Mouse (Mus musculus): ENCODE measurements around the gene Uba7. TPM values are rescaled to one million over a fixed set of nuclear protein-coding genes. Genes with fewer than 3 reads are reported as not detected.

The Uba7 gene
- polyA plus RNA-seq, 1 experiment = 43.0 TPM

GRCm38 (mm10) chr9:107935790-107936214, 39.5 kb upstream of the Uba7 start:
- H3K36me3 ChIP-seq (ENCODE audit: control insufficient read depth, insufficient read depth, low read length) = no peaks in the 10 kb centered on the region
- no peak overlapping the region for H3K27ac ChIP-seq (ENCODE audit: insufficient read depth, low read depth, low read length)
- DNase-seq = no peak
- 2% methylated on average over 40 of the region's 41 CpGs for WGBS
- TF ChIP-seq POLR2A (IDR thresholded peaks at IDR 0.05; ENCODE audit: low read depth, low read length) = no peak
- TF ChIP-seq CTCF (conservative IDR thresholded peaks at IDR 0.05; ENCODE audit: insufficient read depth, insufficient read length, low read depth, low read length) = no peak
- H3K4me1 ChIP-seq (ENCODE audit: control insufficient read depth, insufficient read depth, low read length) = no peaks in the 10 kb centered on the region
- H3K4me3 ChIP-seq (ENCODE audit: insufficient read depth, low read depth, low read length) = no peak overlapping the region
- H3K27me3 ChIP-seq (replicated peaks; ENCODE audit: control insufficient read depth, insufficient read depth, low read length) = peaks cover 5% of the 10 kb centered on the region; the same call in 1 of the 2 replicates

- H3K36me3 ChIP-seq (ENCODE audit: control insufficient read depth, insufficient read depth, low read length) = no peaks in the 10 kb centered on the region
- no peak for DNase-seq
- H3K27me3 ChIP-seq (replicated peaks; ENCODE audit: control insufficient read depth, insufficient read depth, low read length) = peaks cover 5% of the 10 kb centered on the region; the same call in 1 of the 2 replicates
- no peaks in the 10 kb centered on the region for H3K4me1 ChIP-seq (ENCODE audit: control insufficient read depth, insufficient read depth, low read length)
- TF ChIP-seq POLR2A (IDR thresholded peaks at IDR 0.05; ENCODE audit: low read depth, low read length) = no peak
- no peak overlapping the region for H3K4me3 ChIP-seq (ENCODE audit: insufficient read depth, low read depth, low read length)
- 9% methylated on average over 29 of the region's 29 CpGs for WGBS
- no peak overlapping the region for H3K27ac ChIP-seq (ENCODE audit: insufficient read depth, low read depth, low read length)
Observed at GRCm38 (mm10) chr9:107936215-107936822, 39.0 kb upstream of the Uba7 start.

GRCm38 (mm10) chr9:107936831-107937230, 38.5 kb upstream of the Uba7 start:
- H3K4me1 ChIP-seq (ENCODE audit: control insufficient read depth, insufficient read depth, low read length) = no peaks in the 10 kb centered on the region
- no peak for TF ChIP-seq POLR2A (IDR thresholded peaks at IDR 0.05; ENCODE audit: low read depth, low read length)
- no peak for TF ChIP-seq CTCF (conservative IDR thresholded peaks at IDR 0.05; ENCODE audit: insufficient read depth, insufficient read length, low read depth, low read length)
- WGBS = 41% methylated on average over 3 of the region's 3 CpGs
- no peak overlapping the region for H3K4me3 ChIP-seq (ENCODE audit: insufficient read depth, low read depth, low read length)
- H3K27me3 ChIP-seq (replicated peaks; ENCODE audit: control insufficient read depth, insufficient read depth, low read length) = peaks cover 5% of the 10 kb centered on the region; the same call in 1 of the 2 replicates
- H3K36me3 ChIP-seq (ENCODE audit: control insufficient read depth, insufficient read depth, low read length) = no peaks in the 10 kb centered on the region
- no peak for DNase-seq
- H3K27ac ChIP-seq (ENCODE audit: insufficient read depth, low read depth, low read length) = no peak overlapping the region

- H3K27ac ChIP-seq (ENCODE audit: insufficient read depth, low read depth, low read length) = no peak overlapping the region
- no peak for TF ChIP-seq CTCF (conservative IDR thresholded peaks at IDR 0.05; ENCODE audit: insufficient read depth, insufficient read length, low read depth, low read length)
- no peak for TF ChIP-seq POLR2A (IDR thresholded peaks at IDR 0.05; ENCODE audit: low read depth, low read length)
- H3K4me3 ChIP-seq (ENCODE audit: insufficient read depth, low read depth, low read length) = no peak overlapping the region
- no peaks in the 10 kb centered on the region for H3K4me1 ChIP-seq (ENCODE audit: control insufficient read depth, insufficient read depth, low read length)
- WGBS = 84% methylated on average over 31 of the region's 31 CpGs
- no peak for DNase-seq
- H3K36me3 ChIP-seq (ENCODE audit: control insufficient read depth, insufficient read depth, low read length) = no peaks in the 10 kb centered on the region
- H3K27me3 ChIP-seq (replicated peaks; ENCODE audit: control insufficient read depth, insufficient read depth, low read length) = no peaks in the 10 kb centered on the region
Observed at GRCm38 (mm10) chr9:107947241-107948194, 27.8 kb upstream of the Uba7 start.

GRCm38 (mm10) chr9:107949184-107949921, 26.0 kb upstream of the Uba7 start:
- Histone ChIP-seq H3K4me1 (ENCODE audit: control insufficient read depth, insufficient read depth, low read length) (no peaks in the 10 kb centered on the region), H3K27ac (ENCODE audit: insufficient read depth, low read depth, low read length) (no peak overlapping the region), H3K36me3 (ENCODE audit: control insufficient read depth, insufficient read depth, low read length) (no peaks in the 10 kb centered on the region), H3K27me3 (replicated peaks; ENCODE audit: control insufficient read depth, insufficient read depth, low read length) (no peaks in the 10 kb centered on the region), H3K4me3 (ENCODE audit: insufficient read depth, low read depth, low read length) (no peak overlapping the region)
- TF ChIP-seq CTCF (conservative IDR thresholded peaks at IDR 0.05; ENCODE audit: insufficient read depth, insufficient read length, low read depth, low read length) = no peak
- no peak for TF ChIP-seq POLR2A (IDR thresholded peaks at IDR 0.05; ENCODE audit: low read depth, low read length)
- DNase-seq = no peak
- 81% methylated on average over 13 of the region's 13 CpGs for WGBS

GRCm38 (mm10) chr9:107949922-107950235, 25.4 kb upstream of the Uba7 start, which contains the start of gene Traip:
Gene Traip, plus strand, starts transcription at chr9:107950136.
- no peak for TF ChIP-seq CTCF (conservative IDR thresholded peaks at IDR 0.05; ENCODE audit: insufficient read depth, insufficient read length, low read depth, low read length)
- TF ChIP-seq POLR2A (IDR thresholded peaks at IDR 0.05; ENCODE audit: low read depth, low read length) = no peak
- Histone ChIP-seq H3K27ac (ENCODE audit: insufficient read depth, low read depth, low read length) (peak within 1 kb of the TSS; percentile 48; the same call in 1 of the 2 replicates), H3K27me3 (replicated peaks; ENCODE audit: control insufficient read depth, insufficient read depth, low read length) (no peaks in the 10 kb centered on the region), H3K36me3 (ENCODE audit: control insufficient read depth, insufficient read depth, low read length) (no peaks in the 10 kb centered on the region), H3K4me3 (ENCODE audit: insufficient read depth, low read depth, low read length) (peak within 1 kb of the TSS; percentile 76), H3K4me1 (ENCODE audit: control insufficient read depth, insufficient read depth, low read length) (no peaks in the 10 kb centered on the region)
- DNase-seq = no peak
- 86% methylated on average over 10 of the region's 10 CpGs for WGBS

All from kidney, adult 2 months (tissue).